In genomic region chr1:55201850-55202752, GRCm38 (mm10) we compare ENCODE assay signal across 8 mouse cellular contexts. TPM values are rescaled to one million over a fixed set of nuclear protein-coding genes. Genes with fewer than 3 reads are reported as not detected.
DNase-seq lines count a peak whose midpoint lies in the region.

No protein-coding gene starts in this region.

- peak; percentile 41 to 43 for DNase-seq in cerebellum, postnatal 10 days
- no peak for DNase-seq in cerebellum, adult 11 months
- DNase-seq in adipocyte (ENCODE audit: low spot score), result peak; percentile 82
- peak; percentile 30 to 39 for DNase-seq in frontal cortex, postnatal 10 days (ENCODE audit: low spot score in 2 of 2)
- DNase-seq in heart, postnatal 36 days, result peak; percentile 42 to 65
- DNase-seq in left cerebral cortex, postnatal 4 days, result peak; percentile 35
- DNase-seq in right cerebral cortex, postnatal 25 days, result peak; percentile 31
- DNase-seq in embryo, embryonic 9.5 days (ENCODE audit: extremely low spot score), result no peak

- intact Hi-C loops in heart, postnatal 36 days (cut with DNase I), result no loop called here
- intact Hi-C loops in left cerebral cortex, postnatal 4 days (cut with DNase I), result no loop called here

RNA-seq across cellular contexts. Expression of gene Rftn2, which starts 24.5 kb away (rescaled TPM):
- 10 to 100 TPM; 12.7 to 13.9 TPM for total RNA-seq in heart, postnatal 36 days (2021)
- 10 to 100 TPM; 13.0 to 13.6 TPM for total RNA-seq in left cerebral cortex, postnatal 4 days (2021)

RNA-seq across cellular contexts. Expression of gene Mars2, which starts 34.9 kb away (rescaled TPM):
- total RNA-seq in heart, postnatal 36 days (2021), result 1 to 10 TPM; 4.6 to 4.9 TPM
- total RNA-seq in left cerebral cortex, postnatal 4 days (2021), result 10 to 100 TPM; 16.8 to 20.0 TPM

Comparison
In these comparisons a context has a peak if more than half of its experiments do, and no peak if none do; other contexts are left out.
1. DNase-seq: peak in cerebellum, postnatal 10 days (2 of 2), adipocyte (single experiment), frontal cortex, postnatal 10 days (2 of 2), heart, postnatal 36 days (2 of 2), left cerebral cortex, postnatal 4 days (single experiment) and right cerebral cortex, postnatal 25 days (single experiment); none in cerebellum, adult 11 months (single experiment) and embryo, embryonic 9.5 days (single experiment).